In genomic region chr13:69611398-69612174, GRCm38 (mm10) we compare ENCODE assay signal across 7 mouse cellular contexts. TPM values are rescaled to one million over a fixed set of nuclear protein-coding genes. Genes with fewer than 3 reads are reported as not detected.
DNase-seq lines count a peak whose midpoint lies in the region; ATAC-seq lines count a peak whose summit lies in the region.

Srd5a1 (minus strand) TSS chr13:69611442.

- H3K27me3 ChIP-seq in embryonic facial prominence, embryonic 12.5 days, result no peaks in the 10 kb centered on the region
- H3K27me3 ChIP-seq in limb, embryonic 11.5 days (ENCODE audit: control insufficient read depth, insufficient read depth, low read length), result no peaks in the 10 kb centered on the region
- no peaks in the 10 kb centered on the region for H3K27me3 ChIP-seq in midbrain, embryonic 14.5 days (ENCODE audit: control insufficient read depth, insufficient read depth, low read length)

- H3K9ac ChIP-seq in embryonic facial prominence, embryonic 12.5 days, result peak within 1 kb of the TSS; percentile 82
- H3K9ac ChIP-seq in limb, embryonic 11.5 days (ENCODE audit: low read length), result peak within 1 kb of the TSS; percentile 67
- peak within 1 kb of the TSS; percentile 69 for H3K9ac ChIP-seq in midbrain, embryonic 14.5 days (replicated peaks; ENCODE audit: low read length)

- peaks cover 25% of the 10 kb centered on the region for H3K36me3 ChIP-seq in embryonic facial prominence, embryonic 12.5 days
- H3K36me3 ChIP-seq in limb, embryonic 11.5 days (ENCODE audit: control insufficient read depth, insufficient read depth, low read length), result peaks cover 6% of the 10 kb centered on the region; the same call in 1 of the 2 replicates
- H3K36me3 ChIP-seq in midbrain, embryonic 14.5 days (ENCODE audit: control insufficient read depth, insufficient read depth, low read length), result peaks cover 34% of the 10 kb centered on the region

- under 1% methylated on average over 69 of the region's 69 CpGs for WGBS in embryonic facial prominence, embryonic 12.5 days
- WGBS in limb, embryonic 11.5 days, result under 1% methylated on average over 65 of the region's 69 CpGs
- WGBS in midbrain, embryonic 14.5 days, result under 1% methylated on average over 69 of the region's 69 CpGs

- ATAC-seq in embryonic facial prominence, embryonic 12.5 days (ENCODE audit: insufficient number of reproducible peaks, insufficient read depth, low FRiP score, low TSS enrichment), result peak; percentile 100
- ATAC-seq in limb, embryonic 11.5 days (ENCODE audit: insufficient number of reproducible peaks, low FRiP score, low TSS enrichment, low read depth), result peak; percentile 99
- ATAC-seq in midbrain, embryonic 14.5 days (ENCODE audit: low FRiP score, low TSS enrichment), result peak; percentile 98

- no peaks in the 10 kb centered on the region for H3K9me3 ChIP-seq in embryonic facial prominence, embryonic 12.5 days
- no peaks in the 10 kb centered on the region for H3K9me3 ChIP-seq in limb, embryonic 11.5 days (ENCODE audit: control insufficient read depth, low read length)
- no peaks in the 10 kb centered on the region for H3K9me3 ChIP-seq in midbrain, embryonic 14.5 days (ENCODE audit: control insufficient read depth, low read length)

- peak within 1 kb of the TSS; percentile 95 for H3K4me3 ChIP-seq in embryonic facial prominence, embryonic 12.5 days
- peak within 1 kb of the TSS; percentile 65 for H3K4me3 ChIP-seq in limb, embryonic 11.5 days (ENCODE audit: low read depth, low read length)
- H3K4me3 ChIP-seq in midbrain, embryonic 14.5 days (replicated peaks; ENCODE audit: low read depth, low read length), result peak within 1 kb of the TSS; percentile 91

- H3K4me1 ChIP-seq in embryonic facial prominence, embryonic 12.5 days, result peaks cover 10% of the 10 kb centered on the region; the same call in 1 of the 2 replicates
- H3K4me1 ChIP-seq in limb, embryonic 11.5 days (ENCODE audit: control insufficient read depth, insufficient read depth, low read length), result no peaks in the 10 kb centered on the region
- peaks cover 11% of the 10 kb centered on the region for H3K4me1 ChIP-seq in midbrain, embryonic 14.5 days (ENCODE audit: control insufficient read depth, insufficient read depth, low read length)

- peak; percentile 96 for DNase-seq in adrenal gland, postnatal 25 days
- DNase-seq in heart, adult 11 months, result peak; percentile 100
- DNase-seq in kidney, adult 18-20 months, result peak; percentile 100
- DNase-seq in limb, embryonic 11.5 days (ENCODE audit: low spot score), result peak; percentile 100
- DNase-seq in midbrain, embryonic 14.5 days, result peak; percentile 99
- peak; percentile 99 to 100 for DNase-seq in spleen, adult 18-20 months

- peak within 1 kb of the TSS; percentile 91 for H3K4me2 ChIP-seq in embryonic facial prominence, embryonic 12.5 days (replicated peaks)
- H3K4me2 ChIP-seq in limb, embryonic 11.5 days (ENCODE audit: low read depth, severe bottlenecking), result peak within 1 kb of the TSS; percentile 71
- peak within 1 kb of the TSS; percentile 95 for H3K4me2 ChIP-seq in midbrain, embryonic 14.5 days (ENCODE audit: low read length)

- H3K27ac ChIP-seq in embryonic facial prominence, embryonic 12.5 days, result 0 out of 2 replicates have a peak within 1 kb of the TSS, but pooled peaks have one; percentile 30
- H3K27ac ChIP-seq in limb, embryonic 11.5 days (replicated peaks; ENCODE audit: low read depth, low read length), result no peak within 1 kb of the TSS; the same call in 1 of the 2 replicates
- peak within 1 kb of the TSS; percentile 56 for H3K27ac ChIP-seq in midbrain, embryonic 14.5 days (replicated peaks; ENCODE audit: low read depth, low read length)

RNA-seq across cellular contexts. Expression of gene Srd5a1, which starts in this region (rescaled TPM):
- 29.5 and 31.7 TPM in 2 replicates for total RNA-seq in adrenal gland, postnatal 25 days (2021)
- 28.3 and 32.5 TPM in 2 replicates for polyA plus RNA-seq in embryonic facial prominence, embryonic 12.5 days (2016; fragmentation: Nextera tagmentation; extraction: Ambion mirVana)
- polyA plus RNA-seq in limb, embryonic 11.5 days (2014; fragmentation: Nextera tagmentation; extraction: Ambion mirVana), result 19.3 and 23.5 TPM in 2 replicates
- polyA plus RNA-seq in midbrain, embryonic 14.5 days (2014; fragmentation: Nextera tagmentation; extraction: Ambion mirVana), result 21.8 and 25.5 TPM in 2 replicates
